Comparison of ENCODE assay signal across 14 mouse cellular contexts in genomic region chr6:124640041-124640440, GRCm38 (mm10). TPM values are rescaled to one million over a fixed set of nuclear protein-coding genes. Genes with fewer than 3 reads are reported as not detected.
A peak's percentile ranks its signal among the peaks of the same experiment; 100 is the strongest.
DNase-seq lines count a peak whose midpoint lies in the region; ATAC-seq and TF ChIP-seq lines count a peak whose summit lies in the region.
"Had no signal": no experiment of that assay in that cellular context is flagged by ENCODE, and none has a peak within 500 bp of the region (broad histone marks: within the 10 kb centered on the region; RNA-seq: fewer than 3 reads in every experiment).

No protein-coding gene starts in this region.

- 76% methylated on average over 3 of the region's 4 CpGs for WGBS in kidney, embryonic 16.5 days
- WGBS in liver, embryonic 14.5 days (ENCODE audit: insufficient replicate concordance): 46% methylated on average over 3 of the region's 4 CpGs
- WGBS in liver, embryonic 11.5 days: 71% methylated on average over 3 of the region's 4 CpGs
- WGBS in neural tube, embryonic 15.5 days: 90% methylated on average over 3 of the region's 4 CpGs

- no peak overlapping the region for H3K4me2 ChIP-seq in kidney, embryonic 16.5 days (replicated peaks; ENCODE audit: low read depth, low read length)
- no peak overlapping the region for H3K4me2 ChIP-seq in liver, embryonic 14.5 days (ENCODE audit: low read depth)
- no peak overlapping the region for H3K4me2 ChIP-seq in liver, embryonic 11.5 days
- no peak overlapping the region for H3K4me2 ChIP-seq in neural tube, embryonic 15.5 days

- no peak overlapping the region for H3K4me3 ChIP-seq in kidney, embryonic 16.5 days (ENCODE audit: low read length)
- no peak overlapping the region for H3K4me3 ChIP-seq in liver, embryonic 14.5 days (ENCODE audit: insufficient read depth in 1 of 2, low read depth in 2 of 2, low read length in 2 of 2)
- H3K4me3 ChIP-seq in liver, embryonic 11.5 days (ENCODE audit: low read depth, low read length): no peak overlapping the region
- H3K4me3 ChIP-seq in gastrocnemius, adult 2 months: no peak overlapping the region
- H3K4me3 ChIP-seq in neural tube, embryonic 15.5 days (replicated peaks): no peak overlapping the region
- H3K4me3 ChIP-seq: heart, adult 2 months; hindbrain, embryonic 10.5 days; limb, embryonic 10.5 days had no signal

- H3K9me3 ChIP-seq in kidney, embryonic 16.5 days (ENCODE audit: low read length): no peaks in the 10 kb centered on the region
- no peaks in the 10 kb centered on the region for H3K9me3 ChIP-seq in liver, embryonic 14.5 days (ENCODE audit: control insufficient read depth, low read length)
- H3K9me3 ChIP-seq in liver, embryonic 11.5 days (ENCODE audit: control insufficient read depth, low read length): no peaks in the 10 kb centered on the region
- H3K9me3 ChIP-seq in neural tube, embryonic 15.5 days (replicated peaks): no peaks in the 10 kb centered on the region
- H3K9me3 ChIP-seq: hindbrain, embryonic 10.5 days; limb, embryonic 10.5 days had no signal

- H3K9ac ChIP-seq in kidney, embryonic 16.5 days (replicated peaks; ENCODE audit: low read length): no peak overlapping the region
- H3K9ac ChIP-seq in liver, embryonic 14.5 days (replicated peaks): no peak overlapping the region
- H3K9ac ChIP-seq in liver, embryonic 11.5 days (ENCODE audit: low read depth, low read length): no peak overlapping the region
- H3K9ac ChIP-seq in neural tube, embryonic 15.5 days (replicated peaks): no peak overlapping the region

- H3K27me3 ChIP-seq in kidney, embryonic 16.5 days (ENCODE audit: insufficient read depth, low read length): no peaks in the 10 kb centered on the region
- H3K27me3 ChIP-seq in liver, embryonic 14.5 days (ENCODE audit: control insufficient read depth, insufficient read depth, low read length): no peaks in the 10 kb centered on the region
- no peaks in the 10 kb centered on the region for H3K27me3 ChIP-seq in liver, embryonic 11.5 days (replicated peaks; ENCODE audit: control insufficient read depth, insufficient read depth, low read length)
- H3K27me3 ChIP-seq in neural tube, embryonic 15.5 days (replicated peaks): no peaks in the 10 kb centered on the region

- 0 out of 2 replicates have a peak, but pooled peaks have one; percentile 19 for TF ChIP-seq CTCF in liver, embryonic 14.5 days (IDR thresholded peaks at IDR 0.05; ENCODE audit: low read depth)
- TF ChIP-seq CTCF in gastrocnemius, adult 2 months (IDR thresholded peaks at IDR 0.05): no peak

- ATAC-seq in kidney, embryonic 16.5 days (ENCODE audit: low FRiP score, low TSS enrichment): 0 out of 2 replicates have a peak, but pooled peaks have one; percentile 25
- no peak for ATAC-seq in liver, embryonic 14.5 days (ENCODE audit: insufficient read depth)
- ATAC-seq in liver, embryonic 11.5 days (replicated peaks; ENCODE audit: low FRiP score): no peak; the same call in 1 of the 2 replicates
- no peak for ATAC-seq in neural tube, embryonic 15.5 days (ENCODE audit: low FRiP score)

- H3K27ac ChIP-seq in kidney, embryonic 16.5 days (ENCODE audit: low read length): no peak overlapping the region
- no peak overlapping the region for H3K27ac ChIP-seq in liver, embryonic 14.5 days
- H3K27ac ChIP-seq in liver, embryonic 11.5 days (ENCODE audit: low read depth, low read length): no peak overlapping the region
- H3K27ac ChIP-seq in gastrocnemius, adult 2 months: no peak overlapping the region
- H3K27ac ChIP-seq in neural tube, embryonic 15.5 days (replicated peaks): no peak overlapping the region
- H3K27ac ChIP-seq: heart, adult 2 months; hindbrain, embryonic 10.5 days; limb, embryonic 10.5 days had no signal

- no peaks in the 10 kb centered on the region for H3K36me3 ChIP-seq in kidney, embryonic 16.5 days (ENCODE audit: insufficient read depth, low read length)
- no peaks in the 10 kb centered on the region for H3K36me3 ChIP-seq in liver, embryonic 14.5 days (replicated peaks; ENCODE audit: control insufficient read depth, insufficient read depth, low read depth)
- H3K36me3 ChIP-seq in liver, embryonic 11.5 days (ENCODE audit: control insufficient read depth, insufficient read depth, low read length): no peaks in the 10 kb centered on the region
- no peaks in the 10 kb centered on the region for H3K36me3 ChIP-seq in neural tube, embryonic 15.5 days
- H3K36me3 ChIP-seq: hindbrain, embryonic 10.5 days; limb, embryonic 10.5 days had no signal

- DNase-seq in kidney, adult 18-20 months: no peak
- DNase-seq in liver, embryonic 14.5 days (ENCODE audit: low read depth in 3 of 3, low spot score in 3 of 3): no peak
- no peak for DNase-seq in liver, embryonic 11.5 days (ENCODE audit: low spot score)
- peak; percentile 51 for DNase-seq in 416B (ENCODE audit: low read depth)
- DNase-seq in Muller cell, postnatal 12 days (ENCODE audit: inconsistent ontology term): peak; percentile 36
- no peak for DNase-seq in gastrocnemius, adult 2 months
- DNase-seq: heart, adult 2 months; kidney, adult 2 months; spleen, adult 18-20 months; thymus, adult 18-20 months had no signal

- no peaks in the 10 kb centered on the region for H3K4me1 ChIP-seq in kidney, embryonic 16.5 days (ENCODE audit: insufficient read depth, low read length)
- peaks cover 0 to 8% of the 10 kb centered on the region in 2 experiments; a peak in 2 of 4 replicates for H3K4me1 ChIP-seq in liver, embryonic 14.5 days (replicated peaks; ENCODE audit: control insufficient read depth in 2 of 2, insufficient read depth in 2 of 2, low read length in 1 of 2)
- no peaks in the 10 kb centered on the region for H3K4me1 ChIP-seq in liver, embryonic 11.5 days (replicated peaks; ENCODE audit: control insufficient read depth, insufficient read depth, low read length)
- H3K4me1 ChIP-seq in neural tube, embryonic 15.5 days: no peaks in the 10 kb centered on the region
- H3K4me1 ChIP-seq: hindbrain, embryonic 10.5 days; limb, embryonic 10.5 days had no signal

- TF ChIP-seq EP300 in liver, embryonic 14.5 days (IDR thresholded peaks at IDR 0.05; ENCODE audit: low read depth): no peak

- intact Hi-C loops in gastrocnemius, adult 2 months (cut with DNase I): loop anchor here (2.0 kb wide), 1 partner anchor 23 kb away; the partner anchor contains the start of gene Lpcat3

RNA-seq across cellular contexts. Expression of gene C1s2, which starts 4.2 kb away (rescaled TPM):
- 0.09 and 0.12 TPM in 2 replicates for polyA plus RNA-seq in kidney, embryonic 16.5 days (2015; fragmentation: Nextera tagmentation; extraction: Ambion mirVana)
- polyA plus RNA-seq in liver, embryonic 14.5 days (2012; rRNA removed): 0.01 TPM in 1 of 2 replicates, not detected in the other
- not detected in 2 replicates for polyA plus RNA-seq in liver, embryonic 14.5 days (2014; fragmentation: Nextera tagmentation; extraction: Ambion mirVana)
- not detected in 2 replicates for polyA plus RNA-seq in liver, embryonic 11.5 days (2014; fragmentation: Nextera tagmentation; extraction: Ambion mirVana)
- total RNA-seq in gastrocnemius, adult 2 months (2021): under 1 TPM; 0.31 to 0.39 TPM
- polyA plus RNA-seq in neural tube, embryonic 15.5 days (2015; fragmentation: Nextera tagmentation; extraction: Ambion mirVana): 0.20 TPM in 1 of 2 replicates, not detected in the other
- polyA plus RNA-seq: heart, adult 2 months; hindbrain, embryonic 10.5 days; limb, embryonic 10.5 days had no signal

RNA-seq across cellular contexts. Expression of gene Lpcat3, which starts 22.8 kb away (rescaled TPM):
- 88.6 and 97.2 TPM in 2 replicates for polyA plus RNA-seq in kidney, embryonic 16.5 days (2015; fragmentation: Nextera tagmentation; extraction: Ambion mirVana)
- polyA plus RNA-seq in liver, embryonic 14.5 days (2012; rRNA removed): 61.4 and 65.7 TPM in 2 replicates
- 64.2 and 67.0 TPM in 2 replicates for polyA plus RNA-seq in liver, embryonic 14.5 days (2014; fragmentation: Nextera tagmentation; extraction: Ambion mirVana)
- 84.2 and 90.0 TPM in 2 replicates for polyA plus RNA-seq in liver, embryonic 11.5 days (2014; fragmentation: Nextera tagmentation; extraction: Ambion mirVana)
- total RNA-seq in gastrocnemius, adult 2 months (2021): 10 to 100 TPM; 14.6 to 19.0 TPM
- 47.2 and 56.6 TPM in 2 replicates for polyA plus RNA-seq in neural tube, embryonic 15.5 days (2015; fragmentation: Nextera tagmentation; extraction: Ambion mirVana)

Comparison
In these comparisons a context has a peak if more than half of its experiments do, and no peak if none do; other contexts are left out.
1. DNase-seq: peak in 416B (single experiment) and Muller cell, postnatal 12 days (single experiment); none in kidney, adult 18-20 months (single experiment), liver, embryonic 14.5 days (0 of 3), liver, embryonic 11.5 days (single experiment) and gastrocnemius, adult 2 months (single experiment).